Comparison of ENCODE assay signal across 8 mouse cellular contexts in the genomic region with DNA sequence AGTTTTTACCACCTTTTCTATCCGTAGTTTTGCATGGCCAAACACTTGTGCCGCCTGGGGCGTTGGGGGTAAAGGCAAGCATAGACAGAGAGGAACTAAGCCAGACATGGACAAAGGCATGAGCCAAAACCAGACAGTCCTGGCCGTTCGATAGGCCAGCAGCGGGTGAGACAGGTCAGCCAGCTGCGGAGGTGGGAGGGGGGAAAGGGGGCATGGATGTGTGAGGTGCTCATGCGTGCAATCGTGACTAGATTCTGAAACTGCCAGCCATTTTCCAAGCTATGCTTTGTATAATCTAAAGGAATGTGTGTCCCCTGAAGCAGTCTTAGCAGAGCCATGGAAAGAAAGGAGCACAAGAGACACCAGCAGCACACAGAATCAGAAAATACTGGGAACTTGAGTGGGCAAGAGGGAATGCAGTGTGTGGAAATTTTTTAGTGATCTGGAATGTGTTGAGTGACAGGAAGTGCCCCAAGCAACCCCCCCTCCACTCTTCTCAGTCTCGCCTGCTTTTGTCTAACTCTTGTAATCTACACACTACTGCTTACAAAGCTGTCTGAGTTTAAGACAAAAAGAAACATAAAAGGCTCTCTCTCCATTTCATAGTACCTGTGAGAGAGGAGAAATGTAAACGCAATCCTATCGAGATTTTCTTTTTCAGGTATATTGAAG.
DNase-seq lines count a peak whose midpoint lies in the region.

No protein-coding gene starts in this region.

- peak; percentile 96 for DNase-seq in Muller cell, postnatal 12 days (ENCODE audit: inconsistent ontology term)
- DNase-seq in cerebellum, adult 18-20 months: peak; percentile 6 to 11
- peak; percentile 91 for DNase-seq in forelimb bud, embryonic 11.5 days (ENCODE audit: low read depth, low spot score)
- peak; percentile 74 for DNase-seq in heart, postnatal 4 days
- DNase-seq in layer of hippocampus, adult 9-11 months: peak; percentile 48
- DNase-seq in lung, postnatal 10 days: peak; percentile 73
- DNase-seq in ovary, postnatal 14 days (ENCODE audit: low spot score): peak; percentile 32
- DNase-seq in thymus, postnatal 36 days: peak; percentile 57 to 66

Comparison
In these comparisons a context has a peak if more than half of its experiments do, and no peak if none do; other contexts are left out.
1. Peak in every context shown above with its lines: DNase-seq.
2. DNase-seq: peak in every context shown above with its lines; median percentile 96 in Muller cell, postnatal 12 days; 91 in forelimb bud, embryonic 11.5 days; 74 in heart, postnatal 4 days; 73 in lung, postnatal 10 days; 62 in thymus, postnatal 36 days; 48 in layer of hippocampus, adult 9-11 months; 32 in ovary, postnatal 14 days; 8 in cerebellum, adult 18-20 months.